Mouse (Mus musculus) neural tube, embryonic 12.5 days (tissue): ENCODE data around the gene Cmc1. TPM values are rescaled to one million over a fixed set of nuclear protein-coding genes. Genes with fewer than 3 reads are reported as not detected.

ENCODE experiments used
- ATAC-seq: fragments of 200-750 bp; cut with Nextera tagmentation; 2 replicates; pipeline ENCODE4 v1.8.0; 2017; ENCODE audit warnings: low read depth, mild to moderate bottlenecking, moderate TSS enrichment, moderate library complexity; ENCODE audit not compliant: low FRiP score
- H3K27ac ChIP-seq: fragments of 300-500 bp; sonication (generic); 2 replicates; pipeline ENCODE4 v1.5.1; 2016
- H3K27me3 ChIP-seq: fragments of 300-500 bp; sonication (generic); replicated peaks from 2 replicates; pipeline ENCODE4 v1.6.1; 2016; ENCODE audit warnings: mild to moderate bottlenecking
- H3K36me3 ChIP-seq: fragments of 300-500 bp; sonication (generic); 2 replicates; pipeline ENCODE4 v1.6.1; 2016; ENCODE audit warnings: mild to moderate bottlenecking
- H3K4me1 ChIP-seq: fragments of 300-500 bp; sonication (generic); 2 replicates; pipeline ENCODE4 v1.6.1; 2016
- H3K4me2 ChIP-seq: fragments of 300-500 bp; sonication (generic); replicated peaks from 2 replicates; pipeline ENCODE4 v1.6.1; 2016; ENCODE audit warnings: mild to moderate bottlenecking
- H3K4me3 ChIP-seq: fragments of 300-500 bp; sonication (generic); 2 replicates; pipeline ENCODE4 v1.5.1; 2016
- H3K9ac ChIP-seq: fragments of 300-500 bp; sonication (generic); 2 replicates; pipeline ENCODE4 v1.6.1; 2016; ENCODE audit warnings: mild to moderate bottlenecking
- H3K9me3 ChIP-seq: fragments of 300-500 bp; sonication (generic); 2 replicates; pipeline ENCODE4 v1.6.1; 2016; ENCODE audit warnings: mild to moderate bottlenecking
- WGBS: fragments of 180-500 bp; shearing (Covaris S2); methylation state at CpG from one replicate; pipeline ENCODE4 v1.1.7; 2016; 5-methylcytosine and 5-hydroxymethylcytosine counted together
- polyA plus RNA-seq: library from polyadenylated mRNA; unstranded; fragments of >200 nt; fragmentation: Nextera tagmentation; extraction: Ambion mirVana; gene quantifications from 2 replicates; pipeline ENCODE4 v1.2.1, GENCODE M21; 2016

Gene Cmc1
- polyA plus RNA-seq, 1 experiment from 2014 or later, result 44.2 TPM

DNA sequence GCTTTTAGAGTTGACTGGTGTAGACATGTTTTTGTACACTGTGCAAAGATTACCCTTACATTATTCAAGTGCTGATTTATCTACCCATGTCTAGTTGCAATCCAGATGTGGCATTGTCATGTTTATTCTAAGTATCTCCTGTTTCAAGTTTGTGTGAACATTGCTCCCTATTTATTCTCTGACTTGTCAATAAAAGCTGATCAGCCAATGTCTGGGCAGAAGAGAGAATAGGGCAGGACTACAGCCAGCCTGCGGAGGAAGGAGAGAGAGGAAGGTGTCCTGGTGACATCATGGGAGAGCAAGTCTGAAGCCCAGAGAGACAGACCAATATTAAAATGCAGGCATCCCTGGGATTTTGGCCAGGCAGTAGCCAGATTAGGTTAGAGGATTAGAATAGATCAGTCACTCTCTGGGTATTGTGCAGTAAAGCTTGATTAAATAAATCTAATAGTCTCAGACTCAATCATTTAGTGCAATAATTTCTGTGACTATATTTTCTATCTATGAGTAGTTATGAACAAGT is 104.9 kb downstream of the Cmc1 start:
- H3K36me3 ChIP-seq, result peaks cover 7% of the 10 kb centered on the region
- 62% methylated on average over 1 of the region's 1 CpGs for WGBS
- peaks cover 18% of the 10 kb centered on the region for H3K4me1 ChIP-seq
- no peaks in the 10 kb centered on the region for H3K9me3 ChIP-seq
- no peak overlapping the region for H3K4me3 ChIP-seq
- H3K9ac ChIP-seq, result no peak overlapping the region
- no peak overlapping the region for H3K27ac ChIP-seq
- H3K27me3 ChIP-seq, result no peaks in the 10 kb centered on the region
- no peak for ATAC-seq
- no peak overlapping the region for H3K4me2 ChIP-seq

DNA sequence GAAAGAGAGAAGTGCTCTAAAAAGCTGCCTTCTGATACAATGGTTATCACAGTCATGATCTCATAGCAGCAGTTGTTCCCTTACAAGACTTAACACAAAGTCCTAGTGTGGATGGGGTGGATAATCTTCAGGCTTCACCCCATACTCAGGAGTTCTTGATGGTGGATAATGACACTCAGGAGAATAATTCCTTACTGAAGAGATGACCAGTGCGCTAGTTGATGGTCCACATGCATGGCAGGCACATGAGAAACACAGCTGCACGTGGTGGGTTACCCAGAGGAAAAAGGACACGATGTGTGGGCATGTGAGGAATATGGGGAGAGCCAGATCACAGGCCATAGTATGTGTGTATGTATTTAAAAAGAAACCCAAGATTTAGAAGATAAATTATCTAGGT is 106.4 kb downstream of the Cmc1 start:
- Histone ChIP-seq H3K27ac (no peak overlapping the region), H3K9me3 (no peaks in the 10 kb centered on the region), H3K9ac (no peak overlapping the region), H3K4me2 (no peak overlapping the region), H3K27me3 (no peaks in the 10 kb centered on the region), H3K36me3 (peaks cover 3% of the 10 kb centered on the region; the same call in 1 of the 2 replicates), H3K4me1 (peaks cover 18% of the 10 kb centered on the region), H3K4me3 (no peak overlapping the region)
- no peak for ATAC-seq
- WGBS, result 95% methylated on average over 3 of the region's 3 CpGs

DNA sequence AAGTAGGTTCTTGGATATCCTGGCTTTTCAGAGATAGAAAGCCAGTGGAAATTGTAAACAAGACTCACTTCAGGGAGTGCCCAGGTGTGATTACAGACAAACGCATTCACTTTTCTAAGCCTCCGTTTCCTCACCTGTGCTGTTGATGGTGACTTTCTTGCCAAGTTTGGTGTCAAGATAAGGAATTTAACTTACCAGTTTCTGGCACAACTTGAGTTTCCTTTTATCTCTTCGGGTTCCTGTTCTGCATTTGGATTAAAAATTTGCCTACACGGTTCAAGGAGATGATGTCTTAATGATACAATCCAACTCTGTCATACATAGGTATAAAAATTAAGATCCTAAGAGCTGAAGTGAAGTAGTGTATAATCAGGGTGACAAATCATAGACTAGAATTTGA is 107.2 kb downstream of the Cmc1 start:
- Histone ChIP-seq H3K36me3 (no peaks in the 10 kb centered on the region), H3K27me3 (no peaks in the 10 kb centered on the region), H3K4me3 (no peak overlapping the region), H3K9me3 (no peaks in the 10 kb centered on the region), H3K9ac (no peak overlapping the region), H3K4me1 (peaks cover 18% of the 10 kb centered on the region), H3K4me2 (peak overlapping the region; percentile 65; the same call in 1 of the 2 replicates), H3K27ac (no peak overlapping the region)
- no peak for ATAC-seq
- WGBS, result 95% methylated on average over 4 of the region's 4 CpGs

DNA sequence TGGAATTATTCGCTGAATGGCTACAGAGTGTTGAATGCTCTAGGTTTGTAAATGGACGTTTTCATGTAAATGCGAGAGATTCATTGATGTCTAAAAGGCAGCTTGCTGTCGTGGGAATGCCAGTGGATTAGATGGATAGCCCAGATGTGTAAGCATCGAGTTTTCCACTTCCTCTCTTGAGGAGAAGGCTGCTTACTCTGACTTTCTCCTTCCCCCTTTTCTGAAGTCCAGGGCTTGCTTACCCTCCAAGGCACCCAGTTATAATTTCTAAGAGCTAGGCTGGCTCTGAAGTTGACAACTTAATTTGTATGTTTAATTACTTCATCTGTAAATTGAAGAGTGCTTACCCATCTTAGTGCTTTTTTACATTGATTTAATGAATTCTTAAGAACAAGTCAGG is 108.3 kb downstream of the Cmc1 start:
- 24% methylated on average over 5 of the region's 5 CpGs for WGBS
- Histone ChIP-seq H3K9ac (peak overlapping the region; percentile 86; the same call in 1 of the 2 replicates), H3K4me2 (peak overlapping the region; percentile 65), H3K9me3 (no peaks in the 10 kb centered on the region), H3K4me1 (peaks cover 18% of the 10 kb centered on the region), H3K27me3 (no peaks in the 10 kb centered on the region), H3K36me3 (no peaks in the 10 kb centered on the region), H3K27ac (no peak overlapping the region), H3K4me3 (peak overlapping the region; percentile 72)
- ATAC-seq, result no peak

DNA sequence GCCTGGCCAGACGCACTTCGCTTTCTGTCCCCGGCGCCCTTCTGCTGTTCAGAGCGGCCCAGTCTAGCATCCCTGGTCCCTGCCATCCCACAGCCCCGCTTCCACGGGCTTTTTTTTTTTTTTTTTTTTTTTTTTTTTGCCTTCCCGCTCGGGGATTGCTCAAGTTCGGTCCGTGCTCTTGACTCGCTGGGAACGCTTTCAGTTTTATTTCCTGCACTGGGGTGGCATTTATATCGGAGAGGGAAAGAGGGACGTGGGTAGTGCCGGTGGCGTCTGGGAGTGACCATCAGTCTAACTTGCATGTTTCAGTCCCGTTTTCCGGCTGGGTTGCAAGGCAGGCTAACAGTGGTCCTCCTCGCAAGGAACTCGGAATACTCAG is 109.0 kb downstream of the Cmc1 start:
- Histone ChIP-seq H3K27me3 (no peaks in the 10 kb centered on the region), H3K9me3 (no peaks in the 10 kb centered on the region), H3K9ac (peak overlapping the region; percentile 86), H3K4me3 (peak overlapping the region; percentile 72), H3K4me2 (peak overlapping the region; percentile 65), H3K27ac (peak overlapping the region; percentile 84), H3K36me3 (no peaks in the 10 kb centered on the region), H3K4me1 (peaks cover 18% of the 10 kb centered on the region)
- 1% methylated on average over 21 of the region's 21 CpGs for WGBS
- ATAC-seq, result no peak

DNA sequence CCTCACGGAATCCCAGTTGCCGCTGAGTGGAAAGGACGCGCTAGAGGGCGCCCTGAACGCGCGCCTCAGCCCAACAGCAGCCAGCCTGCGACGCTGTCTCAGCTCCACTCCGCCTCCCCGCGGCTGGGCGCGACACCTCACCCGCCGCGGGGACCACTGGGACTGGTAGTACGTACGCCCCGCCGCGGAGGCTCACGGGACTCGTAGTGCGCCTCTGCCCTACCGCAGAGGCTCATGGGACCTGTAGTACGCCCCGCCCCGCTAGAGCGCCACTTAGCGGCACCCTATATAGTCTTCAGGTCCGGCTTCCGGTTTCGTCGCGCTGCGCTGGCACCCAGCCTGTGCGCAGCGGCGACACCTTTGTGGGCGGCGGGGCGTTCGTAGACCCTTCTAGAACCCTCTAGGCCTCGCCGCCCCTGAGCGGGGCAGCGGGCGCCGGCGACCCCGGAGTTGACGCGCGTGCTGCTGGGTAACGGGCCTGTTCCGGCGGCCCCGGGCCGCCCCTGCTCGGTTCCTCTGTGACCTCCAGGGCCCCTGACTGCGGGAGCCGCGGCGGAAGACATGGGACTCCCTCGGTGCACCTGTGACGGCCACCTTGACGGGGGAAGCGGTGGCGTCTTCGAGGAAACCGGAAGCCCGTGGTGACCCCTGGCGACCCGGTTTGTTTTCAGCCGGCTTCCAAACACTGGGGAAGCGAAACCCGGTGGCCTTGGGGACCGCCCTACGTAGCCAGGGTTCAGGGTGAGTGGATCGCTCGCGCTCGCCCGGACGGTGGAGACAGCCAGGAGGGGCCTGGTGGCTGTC is 109.6 kb downstream of the Cmc1 start, which contains the start of gene Azi2:
Azi2 (plus strand) TSS at position 282 of the 804 bp plus-strand sequence.
- under 1% methylated on average over 87 of the region's 87 CpGs for WGBS
- peak within 1 kb of the TSS; percentile 84 for H3K27ac ChIP-seq
- H3K27me3 ChIP-seq, result no peaks in the 10 kb centered on the region
- H3K9ac ChIP-seq, result peak within 1 kb of the TSS; percentile 86
- H3K4me3 ChIP-seq, result peak within 1 kb of the TSS; percentile 72
- ATAC-seq, result peak; percentile 99
- H3K36me3 ChIP-seq, result no peaks in the 10 kb centered on the region
- peaks cover 18% of the 10 kb centered on the region for H3K4me1 ChIP-seq
- H3K4me2 ChIP-seq, result peak within 1 kb of the TSS; percentile 65
- no peaks in the 10 kb centered on the region for H3K9me3 ChIP-seq

DNA sequence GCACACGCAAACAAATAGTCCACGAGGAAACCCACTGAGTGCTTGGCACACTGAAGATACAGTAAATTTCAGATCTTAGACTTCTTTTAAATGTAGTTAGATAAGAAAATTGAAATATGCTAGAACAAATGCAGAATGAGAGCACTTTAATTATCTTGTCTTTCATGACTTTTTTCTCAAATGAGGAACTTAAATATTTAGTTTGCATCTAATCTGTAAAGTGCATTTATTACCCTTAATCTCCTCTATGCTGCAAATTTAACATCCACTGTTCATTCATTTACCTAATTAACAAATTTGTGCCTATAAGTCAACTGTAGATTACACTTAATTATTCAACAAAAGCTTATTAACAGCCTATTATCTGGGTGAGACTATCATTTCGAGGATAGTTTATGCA is 115.0 kb downstream of the Cmc1 start:
- no peaks in the 10 kb centered on the region for H3K9me3 ChIP-seq
- no peak overlapping the region for H3K27ac ChIP-seq
- 90% methylated on average over 3 of the region's 3 CpGs for WGBS
- H3K4me1 ChIP-seq, result no peaks in the 10 kb centered on the region
- ATAC-seq, result no peak
- no peaks in the 10 kb centered on the region for H3K36me3 ChIP-seq
- H3K4me2 ChIP-seq, result no peak overlapping the region
- no peaks in the 10 kb centered on the region for H3K27me3 ChIP-seq
- H3K9ac ChIP-seq, result no peak overlapping the region
- no peak overlapping the region for H3K4me3 ChIP-seq

DNA sequence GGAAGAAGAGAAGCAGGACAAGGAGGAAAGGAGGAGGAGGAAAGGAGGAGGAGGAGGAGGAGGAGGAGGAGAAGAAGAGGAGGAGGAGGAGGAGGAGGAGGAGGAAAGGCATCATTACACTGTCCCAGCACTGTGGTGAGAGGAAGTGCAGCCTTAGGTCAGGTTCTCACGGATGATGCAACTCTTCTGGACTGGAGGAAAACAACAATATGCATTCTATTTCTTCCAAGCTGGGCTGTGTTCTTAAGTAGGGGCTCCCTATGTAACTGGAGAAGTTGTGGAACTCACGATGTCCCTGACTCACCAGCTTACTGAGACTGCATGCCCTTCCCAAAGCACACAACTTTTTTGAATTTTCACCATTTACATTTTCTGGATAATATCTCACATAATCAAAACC is 118.3 kb downstream of the Cmc1 start:
- no peaks in the 10 kb centered on the region for H3K27me3 ChIP-seq
- H3K27ac ChIP-seq, result no peak overlapping the region
- no peaks in the 10 kb centered on the region for H3K4me1 ChIP-seq
- no peak for ATAC-seq
- H3K4me3 ChIP-seq, result no peak overlapping the region
- no peaks in the 10 kb centered on the region for H3K36me3 ChIP-seq
- WGBS, result 56% methylated on average over 2 of the region's 2 CpGs
- no peak overlapping the region for H3K9ac ChIP-seq
- H3K4me2 ChIP-seq, result no peak overlapping the region
- no peaks in the 10 kb centered on the region for H3K9me3 ChIP-seq

DNA sequence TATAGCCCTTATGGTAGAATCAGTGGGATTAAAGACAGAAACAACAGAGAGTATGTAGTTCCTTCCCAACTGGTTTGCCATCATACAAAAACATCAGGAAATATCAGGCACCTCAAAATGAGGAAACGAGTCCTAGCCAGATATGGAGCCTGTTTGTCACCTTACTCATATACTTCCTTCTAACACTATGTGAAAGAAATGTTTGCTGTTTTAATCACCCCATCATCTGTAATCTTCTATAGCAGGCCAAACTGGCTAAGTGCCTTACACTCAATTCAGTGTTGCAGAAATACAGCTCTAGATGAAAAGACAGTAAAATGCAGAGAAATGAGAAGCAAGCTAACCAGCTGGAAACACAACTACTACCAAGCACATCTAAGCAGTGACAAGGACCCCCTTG is 119.7 kb downstream of the Cmc1 start:
- Histone ChIP-seq H3K4me1 (no peaks in the 10 kb centered on the region), H3K4me3 (no peak overlapping the region), H3K9ac (no peak overlapping the region), H3K27me3 (no peaks in the 10 kb centered on the region), H3K27ac (no peak overlapping the region), H3K9me3 (no peaks in the 10 kb centered on the region), H3K36me3 (no peaks in the 10 kb centered on the region), H3K4me2 (no peak overlapping the region)
- no peak for ATAC-seq
- WGBS, result 92% methylated on average over 1 of the region's 1 CpGs

DNA sequence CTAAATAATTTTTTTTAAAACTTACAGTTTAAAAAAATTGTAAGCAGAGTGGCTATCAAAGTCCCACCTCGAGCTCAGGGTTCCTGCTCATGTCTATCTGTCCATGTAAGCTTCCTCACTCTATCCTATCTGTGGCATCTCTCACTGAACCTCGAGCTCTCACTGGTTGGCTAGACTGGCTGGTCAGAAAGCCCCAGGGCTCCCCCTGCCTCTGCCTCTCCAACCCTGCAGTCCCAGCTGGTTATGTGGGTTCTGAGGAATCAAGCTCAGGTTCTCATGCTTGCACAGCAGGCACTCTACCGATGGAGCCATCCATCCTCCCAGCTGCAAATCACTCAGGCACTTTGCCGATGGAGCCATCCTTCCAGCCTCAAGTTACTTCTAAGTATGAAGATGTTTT is 120.5 kb downstream of the Cmc1 start:
- ATAC-seq, result no peak
- H3K4me2 ChIP-seq, result no peak overlapping the region
- H3K27me3 ChIP-seq, result no peaks in the 10 kb centered on the region
- H3K4me3 ChIP-seq, result no peak overlapping the region
- H3K36me3 ChIP-seq, result no peaks in the 10 kb centered on the region
- H3K4me1 ChIP-seq, result no peaks in the 10 kb centered on the region
- WGBS, result 54% methylated on average over 4 of the region's 4 CpGs
- no peak overlapping the region for H3K27ac ChIP-seq
- no peak overlapping the region for H3K9ac ChIP-seq
- H3K9me3 ChIP-seq, result no peaks in the 10 kb centered on the region

DNA sequence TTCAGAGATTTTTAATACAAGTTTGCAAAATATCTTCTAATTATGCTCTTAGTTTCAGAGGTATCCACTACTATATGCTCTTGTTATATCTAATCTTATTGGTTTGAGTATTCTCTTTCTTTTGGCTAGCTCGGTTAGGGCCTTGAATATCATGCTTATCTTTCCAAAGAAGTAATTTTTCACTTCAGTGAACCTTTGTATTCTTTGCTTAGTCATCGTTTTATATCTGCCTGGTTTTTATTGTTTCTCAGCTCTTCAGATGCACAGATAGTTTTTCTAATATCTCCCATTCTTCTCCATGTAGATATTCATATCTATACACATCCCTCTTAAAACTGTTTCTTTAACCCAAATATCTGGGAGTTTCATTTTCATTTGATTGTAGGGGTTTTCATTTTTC is 125.0 kb downstream of the Cmc1 start:
- Histone ChIP-seq H3K27me3 (no peaks in the 10 kb centered on the region), H3K36me3 (no peaks in the 10 kb centered on the region), H3K4me3 (no peak overlapping the region), H3K27ac (no peak overlapping the region), H3K4me1 (no peaks in the 10 kb centered on the region), H3K9ac (no peak overlapping the region), H3K9me3 (no peaks in the 10 kb centered on the region), H3K4me2 (no peak overlapping the region)
- WGBS, result 79% methylated on average over 2 of the region's 2 CpGs
- no peak for ATAC-seq
